Mouse (Mus musculus): ENCODE results near the gene Unkl. TPM values are rescaled to one million over a fixed set of nuclear protein-coding genes. Genes with fewer than 3 reads are reported as not detected.
A peak's percentile ranks its signal among the peaks of the same experiment; 100 is the strongest.

Unkl gene
- polyA plus RNA-seq, 1 experiment from 2014 or later: 6.1 TPM

GRCm38 (mm10) chr17:25175411-25175810, 12.8 kb upstream of the Unkl start, which contains the start of gene Gm38655:
TSS of gene Gm38655 (minus strand) at chr17:25175471.
- Histone ChIP-seq H3K9ac (ENCODE audit: low read length) (no peak within 1 kb of the TSS), H3K36me3 (ENCODE audit: control insufficient read depth, insufficient read depth) (no peaks in the 10 kb centered on the region), H3K9me3 (replicated peaks; ENCODE audit: control insufficient read depth, low read length) (no peaks in the 10 kb centered on the region), H3K4me3 (ENCODE audit: low read length) (no peak within 1 kb of the TSS), H3K4me2 (ENCODE audit: low read depth, low read length) (no peak within 1 kb of the TSS), H3K4me1 (ENCODE audit: control insufficient read depth, insufficient read depth, low read length) (no peaks in the 10 kb centered on the region), H3K27me3 (ENCODE audit: control insufficient read depth, insufficient read depth, low read length) (0 out of 2 replicates have a peak, but pooled peaks cover 2% of the 10 kb centered on the region), H3K27ac (ENCODE audit: low read length) (no peak within 1 kb of the TSS)
- no peak for ATAC-seq (replicated peaks; ENCODE audit: extremely low read depth, insufficient read depth, low FRiP score)
- 68% methylated on average over 9 of the region's 9 CpGs for whole genome bisulfite sequencing

GRCm38 (mm10) chr17:25183232-25183631, 5.0 kb upstream of the Unkl start:
- H3K9ac ChIP-seq (ENCODE audit: low read length): no peak overlapping the region
- H3K4me1 ChIP-seq (ENCODE audit: control insufficient read depth, insufficient read depth, low read length): peaks cover 11% of the 10 kb centered on the region
- no peak overlapping the region for H3K27ac ChIP-seq (ENCODE audit: low read length)
- H3K36me3 ChIP-seq (ENCODE audit: control insufficient read depth, insufficient read depth): peaks cover 2% of the 10 kb centered on the region; the same call in 1 of the 2 replicates
- no peak overlapping the region for H3K4me3 ChIP-seq (ENCODE audit: low read length)
- 0 out of 2 replicates have a peak, but pooled peaks cover 7% of the 10 kb centered on the region for H3K27me3 ChIP-seq (ENCODE audit: control insufficient read depth, insufficient read depth, low read length)
- no peaks in the 10 kb centered on the region for H3K9me3 ChIP-seq (replicated peaks; ENCODE audit: control insufficient read depth, low read length)
- peak overlapping the region; percentile 99 for H3K4me2 ChIP-seq (ENCODE audit: low read depth, low read length)
- no peak for ATAC-seq (replicated peaks; ENCODE audit: extremely low read depth, insufficient read depth, low FRiP score)

- peak; percentile 81 for ATAC-seq (replicated peaks; ENCODE audit: extremely low read depth, insufficient read depth, low FRiP score)
- peak within 1 kb of the TSS; percentile 94 for H3K4me3 ChIP-seq (ENCODE audit: low read length)
- peak within 1 kb of the TSS; percentile 93 for H3K9ac ChIP-seq (ENCODE audit: low read length)
- peak within 1 kb of the TSS; percentile 99 for H3K4me2 ChIP-seq (ENCODE audit: low read depth, low read length)
- 0 out of 2 replicates have a peak, but pooled peaks cover 7% of the 10 kb centered on the region for H3K27me3 ChIP-seq (ENCODE audit: control insufficient read depth, insufficient read depth, low read length)
- H3K4me1 ChIP-seq (ENCODE audit: control insufficient read depth, insufficient read depth, low read length): peaks cover 13% of the 10 kb centered on the region
- H3K9me3 ChIP-seq (replicated peaks; ENCODE audit: control insufficient read depth, low read length): no peaks in the 10 kb centered on the region
- H3K27ac ChIP-seq (ENCODE audit: low read length): peak within 1 kb of the TSS; percentile 90
- under 1% methylated on average over 50 of the region's 50 CpGs for WGBS
- H3K36me3 ChIP-seq (ENCODE audit: control insufficient read depth, insufficient read depth): peaks cover 2% of the 10 kb centered on the region; the same call in 1 of the 2 replicates
Observed at GRCm38 (mm10) chr17:25184129-25184691, 4.0 kb upstream of the Unkl start, which contains the start of gene BC003965. TSS of gene BC003965 (plus strand) at chr17:25184554.

GRCm38 (mm10) chr17:25184961-25185360, 3.2 kb upstream of the Unkl start:
- H3K4me2 ChIP-seq (ENCODE audit: low read depth, low read length): peak overlapping the region; percentile 99
- H3K27me3 ChIP-seq (ENCODE audit: control insufficient read depth, insufficient read depth, low read length): 0 out of 2 replicates have a peak, but pooled peaks cover 7% of the 10 kb centered on the region
- no peaks in the 10 kb centered on the region for H3K9me3 ChIP-seq (replicated peaks; ENCODE audit: control insufficient read depth, low read length)
- ATAC-seq (replicated peaks; ENCODE audit: extremely low read depth, insufficient read depth, low FRiP score): no peak
- peaks cover 2% of the 10 kb centered on the region; the same call in 1 of the 2 replicates for H3K36me3 ChIP-seq (ENCODE audit: control insufficient read depth, insufficient read depth)
- peak overlapping the region; percentile 71 for H3K27ac ChIP-seq (ENCODE audit: low read length)
- peak overlapping the region; percentile 94 for H3K4me3 ChIP-seq (ENCODE audit: low read length)
- 6% methylated on average over 17 of the region's 17 CpGs for WGBS
- H3K9ac ChIP-seq (ENCODE audit: low read length): peak overlapping the region; percentile 93
- peaks cover 21% of the 10 kb centered on the region for H3K4me1 ChIP-seq (ENCODE audit: control insufficient read depth, insufficient read depth, low read length)

- 6% methylated on average over 11 of the region's 11 CpGs for WGBS
- no peaks in the 10 kb centered on the region for H3K9me3 ChIP-seq (replicated peaks; ENCODE audit: control insufficient read depth, low read length)
- H3K27me3 ChIP-seq (ENCODE audit: control insufficient read depth, insufficient read depth, low read length): 0 out of 2 replicates have a peak, but pooled peaks cover 3% of the 10 kb centered on the region
- peaks cover 22% of the 10 kb centered on the region for H3K4me1 ChIP-seq (ENCODE audit: control insufficient read depth, insufficient read depth, low read length)
- H3K9ac ChIP-seq (ENCODE audit: low read length): peak overlapping the region; percentile 95
- peaks cover 5% of the 10 kb centered on the region; the same call in 1 of the 2 replicates for H3K36me3 ChIP-seq (ENCODE audit: control insufficient read depth, insufficient read depth)
- H3K4me2 ChIP-seq (ENCODE audit: low read depth, low read length): peak overlapping the region; percentile 79
- H3K4me3 ChIP-seq (ENCODE audit: low read length): peak overlapping the region; percentile 90
- H3K27ac ChIP-seq (ENCODE audit: low read length): peak overlapping the region; percentile 84
- ATAC-seq (replicated peaks; ENCODE audit: extremely low read depth, insufficient read depth, low FRiP score): no peak
Observed at GRCm38 (mm10) chr17:25187784-25188149, 430 bp upstream of the Unkl start.

GRCm38 (mm10) chr17:25189091-25189490, 894 bp downstream of the Unkl start:
- peak overlapping the region; percentile 79 for H3K4me2 ChIP-seq (ENCODE audit: low read depth, low read length)
- peak overlapping the region; percentile 95 for H3K9ac ChIP-seq (ENCODE audit: low read length)
- H3K27me3 ChIP-seq (ENCODE audit: control insufficient read depth, insufficient read depth, low read length): no peaks in the 10 kb centered on the region
- H3K36me3 ChIP-seq (ENCODE audit: control insufficient read depth, insufficient read depth): peaks cover 8% of the 10 kb centered on the region; the same call in 1 of the 2 replicates
- H3K27ac ChIP-seq (ENCODE audit: low read length): no peak overlapping the region
- 4% methylated on average over 15 of the region's 16 CpGs for WGBS
- peak overlapping the region; percentile 90 for H3K4me3 ChIP-seq (ENCODE audit: low read length)
- H3K9me3 ChIP-seq (replicated peaks; ENCODE audit: control insufficient read depth, low read length): no peaks in the 10 kb centered on the region
- H3K4me1 ChIP-seq (ENCODE audit: control insufficient read depth, insufficient read depth, low read length): peaks cover 22% of the 10 kb centered on the region
- no peak for ATAC-seq (replicated peaks; ENCODE audit: extremely low read depth, insufficient read depth, low FRiP score)

GRCm38 (mm10) chr17:25202401-25202800, 14.2 kb downstream of the Unkl start:
- Histone ChIP-seq H3K4me1 (ENCODE audit: control insufficient read depth, insufficient read depth, low read length) (no peaks in the 10 kb centered on the region), H3K9me3 (replicated peaks; ENCODE audit: control insufficient read depth, low read length) (no peaks in the 10 kb centered on the region), H3K4me2 (ENCODE audit: low read depth, low read length) (no peak overlapping the region), H3K9ac (ENCODE audit: low read length) (no peak overlapping the region), H3K27ac (ENCODE audit: low read length) (no peak overlapping the region), H3K27me3 (ENCODE audit: control insufficient read depth, insufficient read depth, low read length) (no peaks in the 10 kb centered on the region), H3K4me3 (ENCODE audit: low read length) (no peak overlapping the region), H3K36me3 (ENCODE audit: control insufficient read depth, insufficient read depth) (peaks cover 34% of the 10 kb centered on the region)
- no peak for ATAC-seq (replicated peaks; ENCODE audit: extremely low read depth, insufficient read depth, low FRiP score)
- 91% methylated on average over 4 of the region's 4 CpGs for WGBS

- Histone ChIP-seq H3K4me3 (ENCODE audit: low read length) (no peak overlapping the region), H3K9me3 (replicated peaks; ENCODE audit: control insufficient read depth, low read length) (no peaks in the 10 kb centered on the region), H3K27ac (ENCODE audit: low read length) (no peak overlapping the region), H3K27me3 (ENCODE audit: control insufficient read depth, insufficient read depth, low read length) (no peaks in the 10 kb centered on the region), H3K4me1 (ENCODE audit: control insufficient read depth, insufficient read depth, low read length) (no peaks in the 10 kb centered on the region), H3K36me3 (ENCODE audit: control insufficient read depth, insufficient read depth) (peaks cover 41% of the 10 kb centered on the region), H3K9ac (ENCODE audit: low read length) (no peak overlapping the region), H3K4me2 (ENCODE audit: low read depth, low read length) (no peak overlapping the region)
- no peak for ATAC-seq (replicated peaks; ENCODE audit: extremely low read depth, insufficient read depth, low FRiP score)
- 95% methylated on average over 4 of the region's 4 CpGs for WGBS
Observed at GRCm38 (mm10) chr17:25210006-25210405, 21.8 kb downstream of the Unkl start.

GRCm38 (mm10) chr17:25210680-25211466, 22.7 kb downstream of the Unkl start:
- Histone ChIP-seq H3K36me3 (ENCODE audit: control insufficient read depth, insufficient read depth) (peaks cover 34% of the 10 kb centered on the region), H3K4me2 (ENCODE audit: low read depth, low read length) (no peak overlapping the region), H3K4me1 (ENCODE audit: control insufficient read depth, insufficient read depth, low read length) (no peaks in the 10 kb centered on the region), H3K27ac (ENCODE audit: low read length) (no peak overlapping the region), H3K4me3 (ENCODE audit: low read length) (no peak overlapping the region), H3K27me3 (ENCODE audit: control insufficient read depth, insufficient read depth, low read length) (no peaks in the 10 kb centered on the region), H3K9me3 (replicated peaks; ENCODE audit: control insufficient read depth, low read length) (no peaks in the 10 kb centered on the region), H3K9ac (ENCODE audit: low read length) (no peak overlapping the region)
- WGBS: 71% methylated on average over 15 of the region's 15 CpGs
- ATAC-seq (replicated peaks; ENCODE audit: extremely low read depth, insufficient read depth, low FRiP score): no peak
